Mouse (Mus musculus) stomach, postnatal 0 days (tissue): ENCODE measurements at regions not wholly inside any gene's neighbourhood (a gene's known extent, or its start where the extent isn't known, plus 50 kb on each side); places are given as distances from the start of the nearest gene placed in this dataset.

Experiments used
- ATAC-seq: fragments of 200-750 bp; cut with Nextera tagmentation; 2 replicates; pipeline ENCODE4 v1.8.0; 2017; ENCODE audit not compliant: low FRiP score, low TSS enrichment
- DNase-seq: peaks from one replicate; pipeline ENCODE4 v3.0.0-alpha.2; 2016; ENCODE audit warnings: low spot score
- H3K27ac ChIP-seq: fragments of 300-500 bp; sonication (generic); replicated peaks from 2 replicates; pipeline ENCODE4 v1.5.1; 2014; ENCODE audit warnings: mild to moderate bottlenecking, control low read depth
- H3K27me3 ChIP-seq: fragments of 300-500 bp; sonication (generic); 2 replicates; pipeline ENCODE4 v1.6.1; 2014; ENCODE audit warnings: low read length; ENCODE audit not compliant: control insufficient read depth, insufficient read depth
- H3K36me3 ChIP-seq: fragments of 300-500 bp; sonication (generic); 2 replicates; pipeline ENCODE4 v1.6.1; 2014; ENCODE audit warnings: low read length, mixed read lengths; ENCODE audit not compliant: control insufficient read depth, insufficient read depth
- H3K4me1 ChIP-seq: fragments of 300-500 bp; sonication (generic); replicated peaks from 2 replicates; pipeline ENCODE4 v1.6.1; 2014; ENCODE audit warnings: antibody characterized with exemption; ENCODE audit not compliant: control insufficient read depth, insufficient read depth
- H3K4me2 ChIP-seq: fragments of 300-500 bp; sonication (generic); replicated peaks from 2 replicates; pipeline ENCODE4 v1.6.1; 2014; ENCODE audit warnings: low read depth, mild to moderate bottlenecking, control low read depth, moderate library complexity
- H3K4me3 ChIP-seq: fragments of 300-500 bp; sonication (generic); 2 replicates; pipeline ENCODE4 v1.5.1; 2014; ENCODE audit warnings: low read depth, low read length, control low read depth
- H3K9ac ChIP-seq: fragments of 300-500 bp; sonication (generic); 2 replicates; pipeline ENCODE4 v1.6.1; 2014; ENCODE audit warnings: mild to moderate bottlenecking, low read length, control low read depth, mixed read lengths
- H3K9me3 ChIP-seq: fragments of 300-500 bp; sonication (generic); 2 replicates; pipeline ENCODE4 v1.6.1; 2016; ENCODE audit warnings: low read length; ENCODE audit not compliant: control insufficient read depth
- CTCF ChIP-seq: IDR thresholded peaks from 2 replicates; pipeline ENCODE4 v1.5.1; 2016; ENCODE audit warnings: antibody characterized with exemption, low read depth, mild to moderate bottlenecking, moderate library complexity
- EP300 ChIP-seq: optimal IDR thresholded peaks from 2 replicates; pipeline ENCODE3; 2016; ENCODE audit warnings: antibody characterized with exemption
- WGBS: fragments of 180-500 bp; shearing (Covaris S2); extraction: QIAGEN DNeasy Blood & Tissue Kit; methylation state at CpG from one replicate; pipeline ENCODE4 v1.1.7; 2014; 5-methylcytosine and 5-hydroxymethylcytosine counted together

- H3K9ac ChIP-seq, result no peak overlapping the region
- H3K4me1 ChIP-seq, result no peaks in the 10 kb centered on the region
- ATAC-seq (no peak), DNase-seq (no peak)
- H3K9me3 ChIP-seq, result no peaks in the 10 kb centered on the region
- 63% methylated on average over 8 of the region's 8 CpGs for WGBS
- no peak overlapping the region for H3K4me2 ChIP-seq
- TF ChIP-seq EP300, result no peak
- TF ChIP-seq CTCF, result no peak
- no peaks in the 10 kb centered on the region for H3K27me3 ChIP-seq
- H3K27ac ChIP-seq, result no peak overlapping the region
- no peak overlapping the region for H3K4me3 ChIP-seq
- H3K36me3 ChIP-seq, result no peaks in the 10 kb centered on the region
Measured at GRCm38 (mm10) chr16:76774032-76774431, 239.5 kb upstream of the Usp25 start.

GRCm38 (mm10) chr16:76773466-76773865 is 240.0 kb upstream of the Usp25 start:
- H3K4me3 ChIP-seq, result no peak overlapping the region
- H3K27ac ChIP-seq, result no peak overlapping the region
- no peak for ATAC-seq
- DNase-seq, result no peak
- no peaks in the 10 kb centered on the region for H3K4me1 ChIP-seq
- no peaks in the 10 kb centered on the region for H3K27me3 ChIP-seq
- H3K36me3 ChIP-seq, result no peaks in the 10 kb centered on the region
- no peaks in the 10 kb centered on the region for H3K9me3 ChIP-seq
- TF ChIP-seq CTCF (no peak), EP300 (no peak)
- no peak overlapping the region for H3K4me2 ChIP-seq
- no peak overlapping the region for H3K9ac ChIP-seq

- Histone ChIP-seq H3K4me2 (no peak overlapping the region), H3K9me3 (no peaks in the 10 kb centered on the region), H3K9ac (no peak overlapping the region), H3K27me3 (no peaks in the 10 kb centered on the region), H3K27ac (no peak overlapping the region), H3K4me1 (no peaks in the 10 kb centered on the region), H3K4me3 (no peak overlapping the region), H3K36me3 (no peaks in the 10 kb centered on the region)
- DNase-seq (peak; percentile 59), ATAC-seq (no peak)
- TF ChIP-seq EP300, result no peak
- peak; percentile 75 for TF ChIP-seq CTCF
- 81% methylated on average over 9 of the region's 9 CpGs for WGBS
Measured at GRCm38 (mm10) chr16:76768607-76769006, 244.9 kb upstream of the Usp25 start.

GRCm38 (mm10) chr16:76766636-76767035 is 246.9 kb upstream of the Usp25 start:
- Histone ChIP-seq H3K4me3 (no peak overlapping the region), H3K4me1 (no peaks in the 10 kb centered on the region), H3K27ac (no peak overlapping the region), H3K9me3 (no peaks in the 10 kb centered on the region), H3K4me2 (no peak overlapping the region), H3K36me3 (no peaks in the 10 kb centered on the region), H3K9ac (no peak overlapping the region), H3K27me3 (no peaks in the 10 kb centered on the region)
- no peak for ATAC-seq
- TF ChIP-seq EP300, result no peak
- TF ChIP-seq CTCF, result no peak
- WGBS, result 59% methylated on average over 3 of the region's 3 CpGs
- DNase-seq, result no peak

- no peak for DNase-seq
- ATAC-seq, result no peak
- no peak overlapping the region for H3K4me2 ChIP-seq
- no peaks in the 10 kb centered on the region for H3K4me1 ChIP-seq
- H3K36me3 ChIP-seq, result no peaks in the 10 kb centered on the region
- TF ChIP-seq CTCF, result no peak
- TF ChIP-seq EP300, result no peak
- no peak overlapping the region for H3K9ac ChIP-seq
- H3K4me3 ChIP-seq, result no peak overlapping the region
- no peak overlapping the region for H3K27ac ChIP-seq
- H3K9me3 ChIP-seq, result no peaks in the 10 kb centered on the region
- WGBS, result 44% methylated on average over 7 of the region's 7 CpGs
- no peaks in the 10 kb centered on the region for H3K27me3 ChIP-seq
Measured at GRCm38 (mm10) chr16:76765536-76765935, 248.0 kb upstream of the Usp25 start.

GRCm38 (mm10) chr16:76764994-76765393 is 248.5 kb upstream of the Usp25 start:
- no peaks in the 10 kb centered on the region for H3K9me3 ChIP-seq
- no peaks in the 10 kb centered on the region for H3K36me3 ChIP-seq
- DNase-seq, result no peak
- H3K27ac ChIP-seq, result no peak overlapping the region
- 41% methylated on average over 5 of the region's 5 CpGs for WGBS
- no peak overlapping the region for H3K4me3 ChIP-seq
- H3K27me3 ChIP-seq, result no peaks in the 10 kb centered on the region
- H3K9ac ChIP-seq, result no peak overlapping the region
- H3K4me2 ChIP-seq, result no peak overlapping the region
- TF ChIP-seq CTCF (no peak), EP300 (no peak)
- ATAC-seq, result no peak
- H3K4me1 ChIP-seq, result no peaks in the 10 kb centered on the region
